Mouse (Mus musculus): ENCODE measurements around the gene Nkd1.

DNA sequence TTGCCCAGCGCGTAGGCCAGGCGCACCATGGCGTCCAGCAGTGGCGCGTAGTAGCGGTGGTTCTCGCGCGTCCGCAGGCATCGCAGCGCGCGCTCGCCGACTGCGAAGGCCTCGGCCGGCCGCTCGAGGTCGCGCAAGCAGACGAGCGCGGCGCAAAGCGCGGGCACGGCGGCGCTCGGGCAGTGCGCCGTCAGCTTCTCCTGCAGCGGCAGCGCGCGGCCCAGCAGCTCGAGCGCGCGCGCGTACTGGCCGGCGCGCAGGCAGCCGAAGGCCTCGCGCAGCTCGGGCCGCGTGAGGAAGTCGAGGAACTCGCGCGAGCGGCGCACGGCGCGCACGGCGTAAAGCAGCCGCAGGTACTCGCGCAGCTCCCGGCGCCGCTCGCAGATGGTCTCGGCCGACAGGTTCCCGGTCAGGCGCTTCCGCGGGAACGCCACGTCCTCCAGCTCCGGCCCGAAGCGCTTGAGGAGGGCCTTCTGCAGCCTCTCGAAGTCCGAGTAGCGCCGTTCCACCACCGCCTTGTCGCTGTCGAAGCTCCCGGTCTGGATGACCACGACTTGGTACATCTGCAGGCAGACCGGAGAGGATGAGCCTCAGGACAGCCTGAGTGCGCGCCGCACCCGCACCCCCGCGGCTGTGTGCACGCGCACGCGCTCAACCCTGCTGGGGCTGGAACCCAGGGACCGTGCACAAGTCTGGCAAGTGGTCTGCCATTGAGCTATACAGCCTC is 106.3 kb downstream of the Nkd1 start:
- TF ChIP-seq CTCF (IDR thresholded peaks at IDR 0.05; ENCODE audit: extremely low read depth, insufficient read depth, insufficient read length, insufficient replicate concordance) (no peak), POLR2A (IDR thresholded peaks at IDR 0.05; ENCODE audit: low read depth, low read length) (no peak)

Measured in spleen, adult 2 months (tissue).